Mouse (Mus musculus) cortical plate, adult 2 months (tissue): ENCODE measurements around the gene Tmco1.

Experiments
- CTCF ChIP-seq: fragments of 200-500 bp; IDR thresholded peaks from 2 replicates; pipeline ENCODE4 v1.5.1; 2011; ENCODE audit warnings: mild to moderate bottlenecking, control low read depth, low read length; ENCODE audit not compliant: insufficient read depth; ENCODE audit errors: extremely low read depth
- POLR2A ChIP-seq: fragments of 200-500 bp; IDR thresholded peaks from 2 replicates; pipeline ENCODE4 v1.6.1; 2011; ENCODE audit warnings: mild to moderate bottlenecking, low read length, control low read depth; ENCODE audit not compliant: insufficient read depth; ENCODE audit errors: extremely low read depth

DNA sequence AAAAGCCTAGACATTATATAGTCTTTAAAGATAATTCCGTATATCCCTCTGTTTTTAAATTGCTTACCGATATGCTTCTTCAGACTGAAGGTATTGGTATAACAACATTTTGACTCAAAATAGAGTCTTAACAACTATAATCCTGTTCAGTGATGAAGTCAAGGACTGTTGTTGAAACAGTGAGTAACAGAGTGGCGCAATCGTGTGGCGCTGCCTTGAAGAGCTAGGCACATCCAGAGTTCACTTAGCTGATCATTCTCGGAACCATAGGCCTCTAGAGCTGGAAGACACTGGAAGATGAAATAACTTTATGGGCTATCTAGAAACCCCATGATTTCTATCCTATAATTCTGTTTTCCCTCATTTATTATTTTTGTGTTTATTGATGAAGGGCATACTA lies 13.5 kb downstream of the Tmco1 start:
- TF ChIP-seq CTCF: no peak
- no peak for TF ChIP-seq POLR2A
